Mouse (Mus musculus) embryo, embryonic 9.5 days (tissue): ENCODE results near the gene Glud1.

Experiments used
- DNase-seq: peaks from one replicate; pipeline ENCODE4 v3.0.0-alpha.2; 2017; ENCODE audit errors: extremely low spot score

The Glud1 gene

GRCm38 (mm10) chr14:34310234-34310965, at the start of gene Glud1, which contains the start of gene Shld2:
Gene Glud1, plus strand, starts transcription at chr14:34310727.
Gene Shld2, minus strand, starts transcription at chr14:34310493.
- peak; percentile 97 for DNase-seq

GRCm38 (mm10) chr14:34268046-34268445, 42.5 kb upstream of the Glud1 start:
- DNase-seq: no peak

- peak; percentile 6 for DNase-seq
Measured at GRCm38 (mm10) chr14:34273280-34273679, 37.2 kb upstream of the Glud1 start.

- no peak for DNase-seq
Measured at GRCm38 (mm10) chr14:34274141-34274540, 36.4 kb upstream of the Glud1 start.

- no peak for DNase-seq
Measured at GRCm38 (mm10) chr14:34275225-34275624, 35.3 kb upstream of the Glud1 start.

GRCm38 (mm10) chr14:34279726-34280125, 30.8 kb upstream of the Glud1 start:
- DNase-seq: no peak

- DNase-seq: no peak
Measured at GRCm38 (mm10) chr14:34280798-34281197, 29.7 kb upstream of the Glud1 start.

- no peak for DNase-seq
Measured at GRCm38 (mm10) chr14:34281736-34282269, 28.7 kb upstream of the Glud1 start.

- DNase-seq: no peak
Measured at GRCm38 (mm10) chr14:34288396-34288795, 22.1 kb upstream of the Glud1 start.

GRCm38 (mm10) chr14:34289259-34290015, 21.1 kb upstream of the Glud1 start:
- no peak for DNase-seq

- DNase-seq: no peak
Measured at GRCm38 (mm10) chr14:34290229-34290628, 20.3 kb upstream of the Glud1 start.

GRCm38 (mm10) chr14:34293641-34294040, 16.9 kb upstream of the Glud1 start:
- no peak for DNase-seq

- DNase-seq: no peak
Measured at GRCm38 (mm10) chr14:34296350-34296749, 14.2 kb upstream of the Glud1 start.

GRCm38 (mm10) chr14:34297038-34297437, 13.5 kb upstream of the Glud1 start:
- DNase-seq: no peak

- no peak for DNase-seq
Measured at GRCm38 (mm10) chr14:34297634-34298033, 12.9 kb upstream of the Glud1 start.

GRCm38 (mm10) chr14:34298871-34299700, 11.4 kb upstream of the Glud1 start:
- DNase-seq: no peak

GRCm38 (mm10) chr14:34302681-34303242, 7.8 kb upstream of the Glud1 start:
- DNase-seq: no peak

- DNase-seq: no peak
Measured at GRCm38 (mm10) chr14:34303265-34303680, 7.3 kb upstream of the Glud1 start.

GRCm38 (mm10) chr14:34309266-34309665, 1.3 kb upstream of the Glud1 start:
- DNase-seq: no peak

GRCm38 (mm10) chr14:34309907-34310233, 657 bp upstream of the Glud1 start:
- no peak for DNase-seq

- no peak for DNase-seq
Measured at GRCm38 (mm10) chr14:34311021-34311631, 599 bp downstream of the Glud1 start.
